Mouse (Mus musculus): ENCODE results near the gene Midn. TPM values are rescaled to one million over a fixed set of nuclear protein-coding genes. Genes with fewer than 3 reads are reported as not detected.

Midn gene
- polyA plus RNA-seq, 1 experiment: 53.2 TPM

- WGBS: 81% methylated on average over 10 of the region's 10 CpGs
- TF ChIP-seq CTCF (IDR thresholded peaks at IDR 0.05; ENCODE audit: control insufficient read depth, insufficient read depth, low read length): no peak
- TF ChIP-seq POLR2A (IDR thresholded peaks at IDR 0.05; ENCODE audit: borderline replicate concordance, control insufficient read depth, low read depth, low read length): no peak
- Histone ChIP-seq H3K4me1 (ENCODE audit: control insufficient read depth, insufficient read depth, low read length) (no peaks in the 10 kb centered on the region), H3K4me3 (replicated peaks; ENCODE audit: control insufficient read depth, low read depth, low read length) (no peak overlapping the region), H3K27ac (ENCODE audit: control insufficient read depth, insufficient read depth, low read depth, low read length, poor library complexity) (no peak overlapping the region)
Observed at GRCm38 (mm10) chr10:80173955-80174640, 26.0 kb downstream of the Midn start.

GRCm38 (mm10) chr10:80174705-80175104 lies 26.6 kb downstream of the Midn start:
- H3K4me3 ChIP-seq (replicated peaks; ENCODE audit: control insufficient read depth, low read depth, low read length): no peak overlapping the region
- H3K4me1 ChIP-seq (ENCODE audit: control insufficient read depth, insufficient read depth, low read length): no peaks in the 10 kb centered on the region
- no peak overlapping the region for H3K27ac ChIP-seq (ENCODE audit: control insufficient read depth, insufficient read depth, low read depth, low read length, poor library complexity)
- TF ChIP-seq POLR2A (IDR thresholded peaks at IDR 0.05; ENCODE audit: borderline replicate concordance, control insufficient read depth, low read depth, low read length): no peak
- peak; percentile 73 for TF ChIP-seq CTCF (IDR thresholded peaks at IDR 0.05; ENCODE audit: control insufficient read depth, insufficient read depth, low read length)
- WGBS: 49% methylated on average over 2 of the region's 2 CpGs

GRCm38 (mm10) chr10:80175536-80176269 lies 27.6 kb downstream of the Midn start:
- H3K4me1 ChIP-seq (ENCODE audit: control insufficient read depth, insufficient read depth, low read length): no peaks in the 10 kb centered on the region
- TF ChIP-seq CTCF (IDR thresholded peaks at IDR 0.05; ENCODE audit: control insufficient read depth, insufficient read depth, low read length) (peak; percentile 52), POLR2A (IDR thresholded peaks at IDR 0.05; ENCODE audit: borderline replicate concordance, control insufficient read depth, low read depth, low read length) (no peak)
- H3K4me3 ChIP-seq (replicated peaks; ENCODE audit: control insufficient read depth, low read depth, low read length): no peak overlapping the region
- 31% methylated on average over 4 of the region's 4 CpGs for WGBS
- H3K27ac ChIP-seq (ENCODE audit: control insufficient read depth, insufficient read depth, low read depth, low read length, poor library complexity): no peak overlapping the region

GRCm38 (mm10) chr10:80176270-80176834 lies 28.3 kb downstream of the Midn start:
- 82% methylated on average over 5 of the region's 5 CpGs for WGBS
- TF ChIP-seq POLR2A (IDR thresholded peaks at IDR 0.05; ENCODE audit: borderline replicate concordance, control insufficient read depth, low read depth, low read length) (no peak), CTCF (IDR thresholded peaks at IDR 0.05; ENCODE audit: control insufficient read depth, insufficient read depth, low read length) (no peak)
- no peaks in the 10 kb centered on the region for H3K4me1 ChIP-seq (ENCODE audit: control insufficient read depth, insufficient read depth, low read length)
- H3K27ac ChIP-seq (ENCODE audit: control insufficient read depth, insufficient read depth, low read depth, low read length, poor library complexity): no peak overlapping the region
- H3K4me3 ChIP-seq (replicated peaks; ENCODE audit: control insufficient read depth, low read depth, low read length): no peak overlapping the region

- 82% methylated on average over 7 of the region's 7 CpGs for WGBS
- TF ChIP-seq CTCF (IDR thresholded peaks at IDR 0.05; ENCODE audit: control insufficient read depth, insufficient read depth, low read length) (no peak), POLR2A (IDR thresholded peaks at IDR 0.05; ENCODE audit: borderline replicate concordance, control insufficient read depth, low read depth, low read length) (no peak)
- Histone ChIP-seq H3K4me3 (replicated peaks; ENCODE audit: control insufficient read depth, low read depth, low read length) (no peak overlapping the region), H3K4me1 (ENCODE audit: control insufficient read depth, insufficient read depth, low read length) (no peaks in the 10 kb centered on the region), H3K27ac (ENCODE audit: control insufficient read depth, insufficient read depth, low read depth, low read length, poor library complexity) (no peak overlapping the region)
Observed at GRCm38 (mm10) chr10:80177441-80178279, 29.6 kb downstream of the Midn start.

- TF ChIP-seq CTCF (IDR thresholded peaks at IDR 0.05; ENCODE audit: control insufficient read depth, insufficient read depth, low read length) (no peak), POLR2A (IDR thresholded peaks at IDR 0.05; ENCODE audit: borderline replicate concordance, control insufficient read depth, low read depth, low read length) (no peak)
- 8% methylated on average over 106 of the region's 106 CpGs for WGBS
- Histone ChIP-seq H3K27ac (ENCODE audit: control insufficient read depth, insufficient read depth, low read depth, low read length, poor library complexity) (no peak within 1 kb of the TSS), H3K4me1 (ENCODE audit: control insufficient read depth, insufficient read depth, low read length) (no peaks in the 10 kb centered on the region), H3K4me3 (replicated peaks; ENCODE audit: control insufficient read depth, low read depth, low read length) (no peak within 1 kb of the TSS)
Observed at GRCm38 (mm10) chr10:80179068-80180051, 31.3 kb downstream of the Midn start, which contains the start of gene Efna2. TSS of gene Efna2 (plus strand) at chr10:80179482.

- WGBS: 58% methylated on average over 6 of the region's 6 CpGs
- Histone ChIP-seq H3K27ac (ENCODE audit: control insufficient read depth, insufficient read depth, low read depth, low read length, poor library complexity) (no peak overlapping the region), H3K4me1 (ENCODE audit: control insufficient read depth, insufficient read depth, low read length) (no peaks in the 10 kb centered on the region), H3K4me3 (replicated peaks; ENCODE audit: control insufficient read depth, low read depth, low read length) (no peak overlapping the region)
- no peak for TF ChIP-seq POLR2A (IDR thresholded peaks at IDR 0.05; ENCODE audit: borderline replicate concordance, control insufficient read depth, low read depth, low read length)
- no peak for TF ChIP-seq CTCF (IDR thresholded peaks at IDR 0.05; ENCODE audit: control insufficient read depth, insufficient read depth, low read length)
Observed at GRCm38 (mm10) chr10:80180288-80180687, 32.2 kb downstream of the Midn start.
